Mouse (Mus musculus): Measurements from ENCODE around the gene Casc3. TPM values are rescaled to one million over a fixed set of nuclear protein-coding genes. Genes with fewer than 3 reads are reported as not detected.
"Not testable (repeated sequence)": the region's sequence is repeated elsewhere in the genome, so short reads cannot be mapped to it uniquely, and the experiment has no call there.

Gene Casc3
- total RNA-seq, 1 experiment from 2014 or later: 22.8 TPM

- ATAC-seq (replicated peaks in 1 of 2; ENCODE audit: insufficient read depth in 1 of 2, low FRiP score in 2 of 2, low TSS enrichment in 1 of 2, low read depth in 1 of 2, poor library complexity in 2 of 2, severe bottlenecking in 2 of 2): no peak
Observed at GRCm38 (mm10) chr11:98797306-98797705, 7.4 kb upstream of the Casc3 start.

- no peak for ATAC-seq (replicated peaks in 1 of 2; ENCODE audit: insufficient read depth in 1 of 2, low FRiP score in 2 of 2, low TSS enrichment in 1 of 2, low read depth in 1 of 2, poor library complexity in 2 of 2, severe bottlenecking in 2 of 2)
Observed at GRCm38 (mm10) chr11:98797909-98798308, 6.8 kb upstream of the Casc3 start.

- no peak for ATAC-seq (replicated peaks in 1 of 2; ENCODE audit: insufficient read depth in 1 of 2, low FRiP score in 2 of 2, low TSS enrichment in 1 of 2, low read depth in 1 of 2, poor library complexity in 2 of 2, severe bottlenecking in 2 of 2)
Observed at GRCm38 (mm10) chr11:98808417-98808816, 3.7 kb downstream of the Casc3 start.

GRCm38 (mm10) chr11:98809457-98810290 is 5.0 kb downstream of the Casc3 start:
- peak; percentile 98 to 99 for ATAC-seq (replicated peaks in 1 of 2; ENCODE audit: insufficient read depth in 1 of 2, low FRiP score in 2 of 2, low TSS enrichment in 1 of 2, low read depth in 1 of 2, poor library complexity in 2 of 2, severe bottlenecking in 2 of 2)

- ATAC-seq (replicated peaks in 1 of 2; ENCODE audit: insufficient read depth in 1 of 2, low FRiP score in 2 of 2, low TSS enrichment in 1 of 2, low read depth in 1 of 2, poor library complexity in 2 of 2, severe bottlenecking in 2 of 2): no peak
Observed at GRCm38 (mm10) chr11:98810686-98811085, 6.0 kb downstream of the Casc3 start.

DNA sequence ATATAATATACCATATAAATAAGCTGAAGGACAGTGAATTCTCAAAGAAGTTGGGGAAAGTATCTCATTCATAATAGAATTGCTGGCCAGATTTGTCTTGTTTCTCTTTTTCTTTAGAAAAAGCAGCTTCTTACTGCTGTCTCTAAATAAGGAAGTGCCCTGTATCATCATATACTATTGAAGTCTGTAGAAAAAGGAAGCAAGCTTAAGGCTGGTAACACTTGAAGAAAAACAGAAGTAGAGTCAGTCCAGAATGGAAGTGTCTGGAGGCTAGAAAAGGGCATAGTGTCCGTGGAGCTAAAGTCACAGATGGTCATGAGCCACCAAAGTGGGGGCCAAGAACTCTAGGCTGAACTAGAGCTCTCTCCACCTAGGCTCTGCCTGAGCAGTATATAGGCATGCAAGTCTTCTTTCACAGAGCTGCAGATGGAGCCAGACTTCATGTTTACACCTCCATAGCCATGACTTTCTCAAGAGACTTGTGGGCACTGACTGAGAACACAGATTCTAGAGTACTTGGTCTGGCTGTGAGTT is 12.1 kb downstream of the Casc3 start:
- ATAC-seq (replicated peaks in 1 of 2; ENCODE audit: insufficient read depth in 1 of 2, low FRiP score in 2 of 2, low TSS enrichment in 1 of 2, low read depth in 1 of 2, poor library complexity in 2 of 2, severe bottlenecking in 2 of 2): peak; percentile 80 to 81; a peak in 3 of 4 replicates

- no peak for ATAC-seq (replicated peaks in 1 of 2; ENCODE audit: insufficient read depth in 1 of 2, low FRiP score in 2 of 2, low TSS enrichment in 1 of 2, low read depth in 1 of 2, poor library complexity in 2 of 2, severe bottlenecking in 2 of 2)
Observed at GRCm38 (mm10) chr11:98820968-98821367, 16.3 kb downstream of the Casc3 start.

DNA sequence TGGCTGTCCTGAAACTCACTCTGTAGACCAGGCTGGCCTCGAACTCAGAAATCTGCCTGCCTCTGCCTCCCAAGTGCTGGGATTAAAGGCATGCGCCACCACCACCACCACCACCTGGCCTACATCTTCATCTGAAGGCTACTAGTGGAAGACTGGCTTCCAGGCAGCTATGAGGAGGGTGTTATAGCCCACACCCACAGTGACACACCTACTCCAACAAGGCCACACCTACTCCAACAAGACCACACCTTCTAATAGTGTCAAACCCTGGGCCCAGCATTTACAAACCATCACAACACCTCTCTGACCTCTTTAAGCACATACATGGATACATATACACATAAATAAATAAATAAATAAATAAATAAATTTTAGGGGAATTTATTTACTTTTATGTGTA is 21.4 kb downstream of the Casc3 start:
- ATAC-seq (replicated peaks in 1 of 2; ENCODE audit: insufficient read depth in 1 of 2, low FRiP score in 2 of 2, low TSS enrichment in 1 of 2, low read depth in 1 of 2, poor library complexity in 2 of 2, severe bottlenecking in 2 of 2): not testable (repeated sequence)

GRCm38 (mm10) chr11:98827877-98828276 is 23.2 kb downstream of the Casc3 start:
- no peak; a peak in 1 of 4 replicates for ATAC-seq (replicated peaks in 1 of 2; ENCODE audit: insufficient read depth in 1 of 2, low FRiP score in 2 of 2, low TSS enrichment in 1 of 2, low read depth in 1 of 2, poor library complexity in 2 of 2, severe bottlenecking in 2 of 2)

DNA sequence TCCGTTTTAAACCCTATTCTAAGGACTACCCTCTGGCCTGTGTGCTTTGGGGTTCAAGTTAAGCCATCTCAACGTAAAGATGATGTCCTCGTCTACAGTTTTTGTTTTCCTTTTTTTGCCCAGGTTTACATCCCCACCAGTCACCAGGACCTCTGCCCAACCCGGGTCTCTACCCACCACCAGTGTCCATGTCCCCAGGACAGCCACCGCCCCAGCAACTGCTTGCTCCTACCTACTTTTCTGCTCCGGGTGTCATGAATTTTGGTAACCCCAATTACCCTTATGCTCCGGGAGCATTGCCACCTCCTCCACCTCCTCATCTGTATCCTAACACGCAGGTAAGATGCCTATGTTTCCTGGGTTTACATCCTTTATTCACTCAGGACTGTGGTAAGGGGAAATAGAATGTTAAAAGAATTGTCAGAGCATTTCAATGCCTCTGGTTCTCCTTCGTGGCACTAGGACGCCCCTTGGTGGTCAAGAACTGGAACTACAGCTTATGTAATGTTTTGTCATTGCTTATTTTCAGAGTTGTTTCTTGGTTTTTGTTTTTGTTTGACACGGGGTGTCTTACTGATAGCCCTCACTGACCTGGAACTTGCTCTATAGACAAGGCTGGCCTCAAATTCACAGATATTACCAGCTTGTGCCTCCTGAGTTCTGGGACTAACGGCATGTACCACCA is 24.5 kb downstream of the Casc3 start:
- peak; percentile 37 to 51; a peak in 2 of 4 replicates for ATAC-seq (replicated peaks in 1 of 2; ENCODE audit: insufficient read depth in 1 of 2, low FRiP score in 2 of 2, low TSS enrichment in 1 of 2, low read depth in 1 of 2, poor library complexity in 2 of 2, severe bottlenecking in 2 of 2)

- no peak for ATAC-seq (replicated peaks in 1 of 2; ENCODE audit: insufficient read depth in 1 of 2, low FRiP score in 2 of 2, low TSS enrichment in 1 of 2, low read depth in 1 of 2, poor library complexity in 2 of 2, severe bottlenecking in 2 of 2)
Observed at GRCm38 (mm10) chr11:98829875-98830274, 25.2 kb downstream of the Casc3 start.

DNA sequence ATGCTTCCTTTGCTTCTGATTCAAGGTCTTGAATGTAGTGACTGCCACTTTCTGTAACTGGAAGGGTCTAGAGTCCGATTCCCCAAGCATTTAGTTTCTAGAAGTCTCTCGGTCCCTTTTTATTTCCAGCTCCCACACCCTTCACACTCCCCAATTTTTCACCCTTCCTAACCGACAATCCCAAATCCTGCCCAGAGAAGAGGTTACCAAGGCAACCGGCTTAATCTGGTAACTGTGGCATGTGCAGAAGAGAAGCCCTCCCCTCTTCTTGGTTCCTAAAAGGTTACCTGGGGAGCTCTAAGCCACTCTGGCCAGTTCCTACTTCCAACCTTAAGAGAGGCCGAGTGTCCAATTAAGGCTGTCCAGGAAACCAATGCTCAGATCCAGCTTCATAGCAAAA is 30.6 kb downstream of the Casc3 start:
- ATAC-seq (replicated peaks in 1 of 2; ENCODE audit: insufficient read depth in 1 of 2, low FRiP score in 2 of 2, low TSS enrichment in 1 of 2, low read depth in 1 of 2, poor library complexity in 2 of 2, severe bottlenecking in 2 of 2): no peak

- ATAC-seq (replicated peaks in 1 of 2; ENCODE audit: insufficient read depth in 1 of 2, low FRiP score in 2 of 2, low TSS enrichment in 1 of 2, low read depth in 1 of 2, poor library complexity in 2 of 2, severe bottlenecking in 2 of 2): no peak
Observed at GRCm38 (mm10) chr11:98835725-98836124, 31.0 kb downstream of the Casc3 start.

DNA sequence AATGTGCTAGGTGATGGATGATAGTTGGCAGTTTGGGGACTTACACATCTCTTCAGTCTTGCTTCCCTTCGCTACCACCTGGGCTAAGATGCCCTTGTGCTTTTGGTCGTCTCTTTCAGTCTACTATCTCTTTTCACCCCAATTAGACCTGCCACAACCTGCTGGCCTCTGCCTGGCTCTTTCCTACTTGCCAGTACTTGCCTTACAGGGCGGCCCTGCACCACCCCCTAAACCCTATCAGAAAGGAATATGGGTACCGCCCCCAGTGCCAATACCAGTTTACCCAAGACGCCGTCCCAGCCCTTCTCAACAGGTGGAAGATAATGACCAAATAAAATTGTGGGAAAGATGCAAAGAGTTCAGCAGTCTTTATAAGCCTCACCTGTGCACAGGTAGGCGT is 31.4 kb downstream of the Casc3 start:
- no peak for ATAC-seq (replicated peaks in 1 of 2; ENCODE audit: insufficient read depth in 1 of 2, low FRiP score in 2 of 2, low TSS enrichment in 1 of 2, low read depth in 1 of 2, poor library complexity in 2 of 2, severe bottlenecking in 2 of 2)

- ATAC-seq (replicated peaks in 1 of 2; ENCODE audit: insufficient read depth in 1 of 2, low FRiP score in 2 of 2, low TSS enrichment in 1 of 2, low read depth in 1 of 2, poor library complexity in 2 of 2, severe bottlenecking in 2 of 2): peak; percentile 83 to 89
Observed at GRCm38 (mm10) chr11:98836651-98837141, 32.0 kb downstream of the Casc3 start, which contains the start of gene Rapgefl1. Rapgefl1 (plus strand) TSS chr11:98836785.

GRCm38 (mm10) chr11:98837231-98837704 is 32.6 kb downstream of the Casc3 start:
- ATAC-seq (replicated peaks in 1 of 2; ENCODE audit: insufficient read depth in 1 of 2, low FRiP score in 2 of 2, low TSS enrichment in 1 of 2, low read depth in 1 of 2, poor library complexity in 2 of 2, severe bottlenecking in 2 of 2): no peak

GRCm38 (mm10) chr11:98837917-98838316 is 33.2 kb downstream of the Casc3 start:
- no peak for ATAC-seq (replicated peaks in 1 of 2; ENCODE audit: insufficient read depth in 1 of 2, low FRiP score in 2 of 2, low TSS enrichment in 1 of 2, low read depth in 1 of 2, poor library complexity in 2 of 2, severe bottlenecking in 2 of 2)

DNA sequence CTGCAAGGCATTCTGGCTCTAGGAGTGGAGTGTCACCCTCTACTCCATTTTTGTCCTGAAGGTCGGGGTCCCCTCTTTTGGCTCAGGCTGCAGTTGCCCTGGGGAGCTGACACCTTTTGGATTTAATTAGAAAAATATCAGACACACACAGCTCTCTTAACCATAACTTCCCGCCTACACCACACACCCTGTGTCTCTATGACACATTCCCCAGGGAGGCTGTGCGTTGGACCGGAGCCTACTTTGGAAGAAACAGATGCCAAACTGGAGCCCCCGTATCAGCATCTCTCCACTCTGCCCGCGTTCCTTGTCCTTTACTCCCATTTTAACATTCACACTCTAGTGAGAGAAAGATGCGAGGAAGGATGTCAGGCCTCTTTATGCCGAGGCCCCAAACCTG is 33.8 kb downstream of the Casc3 start:
- no peak for ATAC-seq (replicated peaks in 1 of 2; ENCODE audit: insufficient read depth in 1 of 2, low FRiP score in 2 of 2, low TSS enrichment in 1 of 2, low read depth in 1 of 2, poor library complexity in 2 of 2, severe bottlenecking in 2 of 2)
